Mouse (Mus musculus) liver, embryonic 14.5 days (tissue): ENCODE results near the gene Galnt17.

Experiments used
- CTCF ChIP-seq: IDR thresholded peaks from 2 replicates; pipeline ENCODE4 v1.5.1; 2016; ENCODE audit warnings: antibody characterized with exemption, low read depth, control low read depth
- EP300 ChIP-seq: IDR thresholded peaks from 2 replicates; pipeline ENCODE4 v1.6.1; 2016; ENCODE audit warnings: antibody characterized with exemption, low read depth

DNA sequence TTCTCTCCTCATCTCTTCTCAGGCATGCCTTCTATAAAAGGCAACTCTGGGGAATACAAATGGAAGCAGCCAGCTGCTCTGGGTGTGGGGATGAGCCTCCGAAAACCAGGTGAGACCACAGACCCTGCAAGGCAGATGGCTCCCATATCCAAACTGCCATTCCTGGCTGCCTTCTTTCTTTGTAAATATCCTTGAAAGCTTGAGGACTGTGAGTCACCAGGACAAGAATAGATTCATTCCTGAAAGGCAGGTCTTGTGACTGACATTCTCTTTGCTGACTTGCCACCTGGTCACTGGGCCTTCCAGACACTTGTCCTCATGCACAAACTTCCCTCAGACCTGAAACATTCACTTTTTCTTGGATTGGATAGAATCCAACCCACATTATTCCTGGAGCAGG, 127.1 kb downstream of the Galnt17 start:
- no peak for TF ChIP-seq CTCF
- no peak for TF ChIP-seq EP300
